ENCODE assay signal across 11 mouse cellular contexts in genomic region chr2:128241280-128241665, GRCm38 (mm10).
DNase-seq lines count a peak whose midpoint lies in the region; ATAC-seq and TF ChIP-seq lines count a peak whose summit lies in the region.
"Had no signal": no experiment of that assay in that cellular context is flagged by ENCODE, and none has a peak within 500 bp of the region (broad histone marks: within the 10 kb centered on the region; RNA-seq: fewer than 3 reads in every experiment).

No protein-coding gene starts in this region.

- 0% methylated on average over 3 of the region's 3 CpGs for WGBS in forebrain, embryonic 12.5 days
- 0% methylated on average over 3 of the region's 3 CpGs for WGBS in forebrain, embryonic 13.5 days
- WGBS in neural tube, embryonic 11.5 days = 11% methylated on average over 3 of the region's 3 CpGs
- WGBS in neural tube, embryonic 15.5 days = 1% methylated on average over 3 of the region's 3 CpGs
- 14% methylated on average over 3 of the region's 3 CpGs for WGBS in intestine, embryonic 16.5 days
- 64% methylated on average over 3 of the region's 3 CpGs for WGBS in kidney, adult 2 months

- no peak overlapping the region for H3K4me2 ChIP-seq in forebrain, embryonic 12.5 days
- H3K4me2 ChIP-seq in forebrain, embryonic 13.5 days = no peak overlapping the region
- no peak overlapping the region for H3K4me2 ChIP-seq in neural tube, embryonic 11.5 days (ENCODE audit: low read depth)
- H3K4me2 ChIP-seq in neural tube, embryonic 15.5 days = no peak overlapping the region
- peak overlapping the region; percentile 17; the same call in 1 of the 2 replicates for H3K4me2 ChIP-seq in intestine, embryonic 16.5 days (ENCODE audit: low read depth, low read length)

- peak; percentile 23 for DNase-seq in neural tube, embryonic 11.5 days (ENCODE audit: low spot score)
- no peak for DNase-seq in adrenal gland, postnatal 25 days
- no peak for DNase-seq in kidney, adult 2 months
- no peak for DNase-seq in ovary, postnatal 10 days (ENCODE audit: low spot score)
- DNase-seq: cerebellum, postnatal 10 days; liver; right cerebral cortex, postnatal 14 days had no signal

- no peak overlapping the region for H3K4me3 ChIP-seq in forebrain, embryonic 12.5 days (replicated peaks)
- H3K4me3 ChIP-seq in forebrain, embryonic 13.5 days = no peak overlapping the region
- no peak overlapping the region for H3K4me3 ChIP-seq in neural tube, embryonic 11.5 days (ENCODE audit: low read depth, low read length)
- H3K4me3 ChIP-seq in neural tube, embryonic 15.5 days (replicated peaks) = no peak overlapping the region
- H3K4me3 ChIP-seq in intestine, embryonic 16.5 days (ENCODE audit: low read length) = no peak overlapping the region
- H3K4me3 ChIP-seq in kidney, adult 2 months (ENCODE audit: insufficient read depth, low read depth, low read length) = no peak overlapping the region

- H3K27me3 ChIP-seq in forebrain, embryonic 12.5 days = no peaks in the 10 kb centered on the region
- no peaks in the 10 kb centered on the region for H3K27me3 ChIP-seq in forebrain, embryonic 13.5 days
- no peaks in the 10 kb centered on the region for H3K27me3 ChIP-seq in neural tube, embryonic 11.5 days (ENCODE audit: control insufficient read depth, insufficient read depth, low read length)
- H3K27me3 ChIP-seq in neural tube, embryonic 15.5 days (replicated peaks) = no peaks in the 10 kb centered on the region
- no peaks in the 10 kb centered on the region for H3K27me3 ChIP-seq in intestine, embryonic 16.5 days (replicated peaks; ENCODE audit: control insufficient read depth, insufficient read depth, low read length)
- H3K27me3 ChIP-seq in kidney, adult 2 months (replicated peaks; ENCODE audit: control insufficient read depth, insufficient read depth, low read length) = no peaks in the 10 kb centered on the region

- no peak for TF ChIP-seq CTCF in kidney, adult 2 months (conservative IDR thresholded peaks at IDR 0.05; ENCODE audit: insufficient read depth, insufficient read length, low read depth, low read length)

- no peak for ATAC-seq in forebrain, embryonic 12.5 days (ENCODE audit: low FRiP score)
- no peak for ATAC-seq in forebrain, embryonic 13.5 days
- ATAC-seq in neural tube, embryonic 11.5 days (ENCODE audit: insufficient read depth, low FRiP score, low TSS enrichment) = no peak
- no peak for ATAC-seq in neural tube, embryonic 15.5 days (ENCODE audit: low FRiP score)
- no peak for ATAC-seq in intestine, embryonic 16.5 days

- TF ChIP-seq POLR2A in kidney, adult 2 months (IDR thresholded peaks at IDR 0.05; ENCODE audit: low read depth, low read length) = no peak

- no peak overlapping the region for H3K9ac ChIP-seq in forebrain, embryonic 12.5 days
- H3K9ac ChIP-seq in forebrain, embryonic 13.5 days = no peak overlapping the region
- no peak overlapping the region for H3K9ac ChIP-seq in neural tube, embryonic 11.5 days (ENCODE audit: low read length)
- no peak overlapping the region for H3K9ac ChIP-seq in neural tube, embryonic 15.5 days (replicated peaks)
- H3K9ac ChIP-seq in intestine, embryonic 16.5 days (ENCODE audit: low read depth, low read length) = no peak overlapping the region

- no peaks in the 10 kb centered on the region for H3K36me3 ChIP-seq in forebrain, embryonic 12.5 days (replicated peaks)
- no peaks in the 10 kb centered on the region for H3K36me3 ChIP-seq in forebrain, embryonic 13.5 days (ENCODE audit: poor library complexity, severe bottlenecking)
- no peaks in the 10 kb centered on the region for H3K36me3 ChIP-seq in neural tube, embryonic 11.5 days (ENCODE audit: control insufficient read depth, insufficient read depth, low read length)
- no peaks in the 10 kb centered on the region for H3K36me3 ChIP-seq in neural tube, embryonic 15.5 days
- no peaks in the 10 kb centered on the region for H3K36me3 ChIP-seq in intestine, embryonic 16.5 days (ENCODE audit: control insufficient read depth, insufficient read depth, low read length)
- H3K36me3 ChIP-seq in kidney, adult 2 months (ENCODE audit: control insufficient read depth, insufficient read depth, low read length) = no peaks in the 10 kb centered on the region

- H3K9me3 ChIP-seq in forebrain, embryonic 12.5 days = no peaks in the 10 kb centered on the region
- H3K9me3 ChIP-seq in forebrain, embryonic 13.5 days (replicated peaks) = no peaks in the 10 kb centered on the region
- H3K9me3 ChIP-seq in neural tube, embryonic 11.5 days (ENCODE audit: control insufficient read depth, low read length) = no peaks in the 10 kb centered on the region
- no peaks in the 10 kb centered on the region for H3K9me3 ChIP-seq in neural tube, embryonic 15.5 days (replicated peaks)
- H3K9me3 ChIP-seq in intestine, embryonic 16.5 days (ENCODE audit: control insufficient read depth, low read length) = no peaks in the 10 kb centered on the region

- peak overlapping the region; percentile 56; the same call in 1 of the 2 replicates for H3K27ac ChIP-seq in forebrain, embryonic 12.5 days
- H3K27ac ChIP-seq in forebrain, embryonic 13.5 days = no peak overlapping the region
- H3K27ac ChIP-seq in neural tube, embryonic 11.5 days (ENCODE audit: low read depth, low read length) = no peak overlapping the region
- no peak overlapping the region for H3K27ac ChIP-seq in neural tube, embryonic 15.5 days (replicated peaks)
- peak overlapping the region; percentile 88; the same call in 1 of the 2 replicates for H3K27ac ChIP-seq in intestine, embryonic 16.5 days (ENCODE audit: low read length)
- H3K27ac ChIP-seq in kidney, adult 2 months (ENCODE audit: insufficient read depth, low read depth, low read length) = no peak overlapping the region

- H3K4me1 ChIP-seq in forebrain, embryonic 12.5 days = peaks cover 19% of the 10 kb centered on the region
- peaks cover 22% of the 10 kb centered on the region for H3K4me1 ChIP-seq in forebrain, embryonic 13.5 days
- no peaks in the 10 kb centered on the region for H3K4me1 ChIP-seq in neural tube, embryonic 11.5 days (ENCODE audit: control insufficient read depth, insufficient read depth, low read length)
- peaks cover 5% of the 10 kb centered on the region; the same call in 1 of the 2 replicates for H3K4me1 ChIP-seq in neural tube, embryonic 15.5 days
- H3K4me1 ChIP-seq in intestine, embryonic 16.5 days (ENCODE audit: control insufficient read depth, insufficient read depth, low read length) = peaks cover 17% of the 10 kb centered on the region
- no peaks in the 10 kb centered on the region for H3K4me1 ChIP-seq in kidney, adult 2 months (ENCODE audit: control insufficient read depth, insufficient read depth, low read length)

Comparison
In these comparisons a context has a peak if more than half of its experiments do, and no peak if none do; other contexts are left out.
1. H3K27ac ChIP-seq: peak in forebrain, embryonic 12.5 days (single experiment) and intestine, embryonic 16.5 days (single experiment); none in forebrain, embryonic 13.5 days (single experiment), neural tube, embryonic 11.5 days (single experiment), neural tube, embryonic 15.5 days (single experiment) and kidney, adult 2 months (single experiment).